Mouse (Mus musculus) CH12.LX (cell line): ENCODE measurements at regions not wholly inside any gene's neighbourhood (a gene's known extent, or its start where the extent isn't known, plus 50 kb on each side); places are given as distances from the start of the nearest gene placed in this dataset.

ENCODE experiments used
- BHLHE40 ChIP-seq: IDR thresholded peaks from 2 replicates; pipeline ENCODE4 v1.6.1; 2011; ENCODE audit warnings: mild to moderate bottlenecking, low read depth, low read length, improper control_type of control experiment
- CHD2 ChIP-seq: IDR thresholded peaks from 2 replicates; pipeline ENCODE4 v1.6.1; 2011; ENCODE audit warnings: low read length, improper control_type of control experiment
- CTCF ChIP-seq, 2 experiments: IDR thresholded peaks in 1 of 2; conservative IDR thresholded peaks in 1 of 2; 2 replicates each; pipeline ENCODE4 v1.5.1; 2011 to 2012; ENCODE audit warnings: low read depth in 2 of 2, low read length in 2 of 2, improper control_type of control experiment in 1 of 2, inconsistent platforms in 1 of 2, mild to moderate bottlenecking in 1 of 2, moderate library complexity in 1 of 2
- EP300 ChIP-seq: IDR thresholded peaks from 2 replicates; pipeline ENCODE4 v1.6.1; 2011; ENCODE audit warnings: low read length, improper control_type of control experiment
- JUN ChIP-seq: IDR thresholded peaks from 2 replicates; pipeline ENCODE4 v1.6.1; 2011; ENCODE audit warnings: low read depth, mild to moderate bottlenecking, low read length, improper control_type of control experiment, moderate library complexity; ENCODE audit not compliant: insufficient read depth
- KAT2A ChIP-seq: IDR thresholded peaks from 2 replicates; pipeline ENCODE4 v1.6.1; 2012; ENCODE audit warnings: low read length, improper control_type of control experiment, inconsistent platforms; ENCODE audit not compliant: insufficient replicate concordance
- MAFK ChIP-seq: IDR thresholded peaks from 2 replicates; pipeline ENCODE4 v1.6.1; 2011; ENCODE audit warnings: low read length, improper control_type of control experiment; ENCODE audit not compliant: insufficient replicate concordance
- ZC3H11A ChIP-seq: IDR thresholded peaks from 2 replicates; pipeline ENCODE4 v1.6.1; 2012; ENCODE audit warnings: low read depth, mild to moderate bottlenecking, inconsistent platforms, low read length, improper control_type of control experiment

- TF ChIP-seq CTCF (conservative IDR thresholded peaks at IDR 0.05 in 1 of 2, IDR thresholded peaks at IDR 0.05 in 1 of 2; ENCODE audit: low read depth in 2 of 2, low read length in 2 of 2) (no peak), KAT2A (no peak), JUN (no peak), BHLHE40 (no peak), CHD2 (no peak), MAFK (no peak), ZC3H11A (no peak), EP300 (no peak)
Measured at GRCm38 (mm10) chr15:38167618-38168152, 742.3 kb downstream of the 4930447A16Rik start.
